8 mouse cellular contexts compared by ENCODE assay signal in the genomic region with DNA sequence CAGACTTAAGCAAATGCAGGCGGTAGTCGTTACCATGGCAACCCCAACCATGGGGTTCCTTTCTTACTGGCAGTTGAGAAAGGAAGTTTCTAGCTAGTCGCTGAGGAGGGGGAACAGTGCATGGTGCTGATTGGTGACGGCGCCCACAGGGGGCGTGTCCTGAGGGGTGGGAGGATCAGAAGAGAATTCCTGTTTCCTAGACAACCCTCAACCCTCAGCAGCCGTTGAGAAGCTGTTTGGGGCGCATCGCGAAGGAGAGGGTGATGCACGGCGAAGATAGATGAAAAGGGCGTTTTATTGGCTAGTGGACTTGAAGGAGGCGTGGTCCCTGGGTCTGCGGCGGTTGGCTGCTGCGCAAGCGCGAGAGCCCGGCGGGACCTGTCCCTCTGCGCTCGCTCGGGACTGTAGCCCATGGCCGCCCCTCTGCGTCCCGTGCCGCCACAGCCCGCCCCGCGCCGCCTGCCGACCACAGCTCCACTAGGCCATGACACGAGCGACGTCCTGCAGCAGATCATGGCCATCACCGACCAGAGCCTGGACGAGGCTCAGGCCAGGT. TPM values are rescaled to one million over a fixed set of nuclear protein-coding genes. Genes with fewer than 3 reads are reported as not detected.
DNase-seq lines count a peak whose midpoint lies in the region; ATAC-seq and TF ChIP-seq lines count a peak whose summit lies in the region.

A gene (plus strand): TSS at position 194 of the 556 bp plus-strand sequence.

- peak within 1 kb of the TSS; percentile 90 for H3K4me2 ChIP-seq in forebrain, embryonic 16.5 days (ENCODE audit: low read length)
- peak within 1 kb of the TSS; percentile 89 for H3K4me2 ChIP-seq in neural tube, embryonic 15.5 days

- TF ChIP-seq RAD21 in MEL (IDR thresholded peaks at IDR 0.05; ENCODE audit: low read depth, low read length): no peak

- 0 out of 2 replicates have a peak, but pooled peaks cover 1% of the 10 kb centered on the region for H3K79me2 ChIP-seq in MEL (ENCODE audit: control insufficient read depth, insufficient read depth, low read length, poor library complexity)

- peaks cover 6 to 11% of the 10 kb centered on the region in 2 experiments; a peak in 3 of 4 replicates for H3K4me1 ChIP-seq in MEL (ENCODE audit: control insufficient read depth in 1 of 2, insufficient read depth in 2 of 2, low read length in 2 of 2)
- H3K4me1 ChIP-seq in forebrain, embryonic 16.5 days (replicated peaks; ENCODE audit: control insufficient read depth, insufficient read depth, low read length): peaks cover 10% of the 10 kb centered on the region
- H3K4me1 ChIP-seq in lung, adult 2 months (ENCODE audit: control insufficient read depth, insufficient read depth, low read length): no peaks in the 10 kb centered on the region; the same call in 1 of the 2 replicates
- H3K4me1 ChIP-seq in neural tube, embryonic 15.5 days: peaks cover 28% of the 10 kb centered on the region

- peaks cover 0 to 6% of the 10 kb centered on the region in 2 experiments; a peak in 2 of 4 replicates for H3K36me3 ChIP-seq in MEL (ENCODE audit: control insufficient read depth in 1 of 2, insufficient read depth in 2 of 2, low read length in 2 of 2)
- 0 out of 2 replicates have a peak, but pooled peaks cover 2% of the 10 kb centered on the region for H3K36me3 ChIP-seq in forebrain, embryonic 16.5 days (ENCODE audit: control insufficient read depth, insufficient read depth)
- peaks cover 19% of the 10 kb centered on the region for H3K36me3 ChIP-seq in neural tube, embryonic 15.5 days

- ATAC-seq in forebrain, embryonic 16.5 days: peak; percentile 99
- ATAC-seq in neural tube, embryonic 15.5 days (ENCODE audit: low FRiP score): peak; percentile 97

- intact Hi-C loops in heart, postnatal 36 days (cut with DNase I): no loop called here

- no peak for TF ChIP-seq CTCF in MEL (IDR thresholded peaks at IDR 0.05 in 2 of 3, conservative IDR thresholded peaks at IDR 0.05 in 1 of 3; ENCODE audit: control insufficient read depth in 1 of 3, insufficient read depth in 1 of 3, low read depth in 2 of 3, low read length in 3 of 3, poor library complexity in 1 of 3, severe bottlenecking in 1 of 3)
- TF ChIP-seq CTCF in layer of hippocampus, adult 2 months (conservative IDR thresholded peaks at IDR 0.05): peak; percentile 42; the same call in 1 of the 2 replicates
- no peak for TF ChIP-seq CTCF in lung, adult 2 months (IDR thresholded peaks at IDR 0.05; ENCODE audit: insufficient read depth, low read length)

- peak within 1 kb of the TSS; percentile 61 to 78 for H3K4me3 ChIP-seq in MEL (ENCODE audit: control insufficient read depth in 1 of 2, insufficient read depth in 1 of 2, low read depth in 2 of 2, low read length in 2 of 2)
- H3K4me3 ChIP-seq in forebrain, embryonic 16.5 days (replicated peaks; ENCODE audit: low read length): peak within 1 kb of the TSS; percentile 85
- peak within 1 kb of the TSS; percentile 76 for H3K4me3 ChIP-seq in layer of hippocampus, adult 2 months
- peak within 1 kb of the TSS; percentile 64 for H3K4me3 ChIP-seq in lung, adult 2 months (replicated peaks; ENCODE audit: extremely low read depth, low read depth, low read length)
- peak within 1 kb of the TSS; percentile 78 for H3K4me3 ChIP-seq in neural tube, embryonic 15.5 days (replicated peaks)

- under 1% methylated on average over 38 of the region's 38 CpGs for WGBS in forebrain, embryonic 16.5 days
- under 1% methylated on average over 38 of the region's 38 CpGs for WGBS in lung, adult 2 months
- under 1% methylated on average over 36 of the region's 38 CpGs for WGBS in neural tube, embryonic 15.5 days

- H3K27me3 ChIP-seq in MEL (ENCODE audit: control insufficient read depth in 1 of 2, insufficient read depth in 2 of 2, low read length in 2 of 2): no peaks in the 10 kb centered on the region
- H3K27me3 ChIP-seq in forebrain, embryonic 16.5 days (replicated peaks; ENCODE audit: control insufficient read depth, insufficient read depth, low read length): no peaks in the 10 kb centered on the region
- no peaks in the 10 kb centered on the region for H3K27me3 ChIP-seq in neural tube, embryonic 15.5 days (replicated peaks)

- TF ChIP-seq POLR2A in MEL (IDR thresholded peaks at IDR 0.05; ENCODE audit: control insufficient read depth in 1 of 2, insufficient read depth in 1 of 2, low read depth in 1 of 2, low read length in 2 of 2, poor library complexity in 1 of 2): peak; percentile 49 to 63; a peak in 3 of 4 replicates
- no peak for TF ChIP-seq POLR2A in lung, adult 2 months (IDR thresholded peaks at IDR 0.05; ENCODE audit: borderline replicate concordance, extremely low read depth, low read depth, low read length)

- H3K27ac ChIP-seq in MEL (ENCODE audit: control insufficient read depth, low read depth, low read length): peak within 1 kb of the TSS; percentile 3; the same call in 1 of the 2 replicates
- H3K27ac ChIP-seq in forebrain, embryonic 16.5 days (ENCODE audit: low read length): peak within 1 kb of the TSS; percentile 87
- peak within 1 kb of the TSS; percentile 68 for H3K27ac ChIP-seq in layer of hippocampus, adult 2 months
- peak within 1 kb of the TSS; percentile 90 for H3K27ac ChIP-seq in neural tube, embryonic 15.5 days (replicated peaks)

- no peaks in the 10 kb centered on the region for H3K9me3 ChIP-seq in MEL (replicated peaks; ENCODE audit: insufficient read depth, low read length)
- H3K9me3 ChIP-seq in forebrain, embryonic 16.5 days (ENCODE audit: control insufficient read depth, low read length): no peaks in the 10 kb centered on the region
- no peaks in the 10 kb centered on the region for H3K9me3 ChIP-seq in neural tube, embryonic 15.5 days (replicated peaks)

- TF ChIP-seq EP300 in MEL (IDR thresholded peaks at IDR 0.05; ENCODE audit: low read depth in 1 of 2, low read length in 2 of 2): peak in 1 of 2 experiments; percentile 71; a peak in 2 of 4 replicates

- H3K9ac ChIP-seq in MEL (ENCODE audit: control insufficient read depth, low read depth, low read length, poor library complexity, severe bottlenecking): peak within 1 kb of the TSS; percentile 52
- peak within 1 kb of the TSS; percentile 78 for H3K9ac ChIP-seq in forebrain, embryonic 16.5 days (replicated peaks; ENCODE audit: low read depth, low read length)
- peak within 1 kb of the TSS; percentile 85 for H3K9ac ChIP-seq in neural tube, embryonic 15.5 days (replicated peaks)

- peak; percentile 99 for DNase-seq in MEL (ENCODE audit: low read depth, low spot score)
- DNase-seq in cerebellum, adult 18-20 months: peak; percentile 82
- DNase-seq in heart, postnatal 36 days: peak; percentile 70 to 74
- peak; percentile 89 to 97 for DNase-seq in layer of hippocampus, adult 2 months (ENCODE audit: low spot score in 2 of 2)
- peak; percentile 60 for DNase-seq in lung, adult 2 months
- peak; percentile 90 for DNase-seq in testis, postnatal 10 days (ENCODE audit: low spot score)

TF ChIP-seq in MEL, 35 proteins besides CTCF, POLR2A, EP300 and RAD21:
- TF ChIP-seq GATA1 (IDR thresholded peaks at IDR 0.05; ENCODE audit: low read depth, low read length) (peak; percentile 73), MYC (IDR thresholded peaks at IDR 0.05; ENCODE audit: low read depth, low read length) (0 out of 2 replicates have a peak, but pooled peaks have one; percentile 19), CHD1 (IDR thresholded peaks at IDR 0.05; ENCODE audit: low read depth, low read length) (no peak), HCFC1 (IDR thresholded peaks at IDR 0.05; ENCODE audit: low read depth, low read length) (peak; percentile 68), NELFE (IDR thresholded peaks at IDR 0.05; ENCODE audit: low read depth, low read length) (peak; percentile 76), MAFK (IDR thresholded peaks at IDR 0.05; ENCODE audit: borderline replicate concordance, low read depth, low read length) (no peak), MYB (IDR thresholded peaks at IDR 0.05; ENCODE audit: low read depth, low read length) (peak; percentile 94), RCOR1 (IDR thresholded peaks at IDR 0.05; ENCODE audit: low read depth, low read length) (peak; percentile 73), MXI1 (IDR thresholded peaks at IDR 0.05; ENCODE audit: low read depth, low read length) (peak; percentile 72; the same call in 1 of the 2 replicates), ZC3H11A (IDR thresholded peaks at IDR 0.05; ENCODE audit: low read depth, low read length) (no peak), ELF1 (IDR thresholded peaks at IDR 0.05; ENCODE audit: low read depth, low read length) (peak; percentile 62), MAZ (IDR thresholded peaks at IDR 0.05; ENCODE audit: low read depth, low read length) (no peak), SIN3A (IDR thresholded peaks at IDR 0.05; ENCODE audit: low read length) (peak; percentile 87), NRF1 (IDR thresholded peaks at IDR 0.05; ENCODE audit: insufficient read depth, low read depth, low read length, poor library complexity, severe bottlenecking) (peak; percentile 85), POLR2AphosphoS2 (IDR thresholded peaks at IDR 0.05; ENCODE audit: low read length) (0 out of 2 replicates have a peak, but pooled peaks have one; percentile 48)
TF ChIP-seq in MEL: peak in this region for 11.

RNA-seq across cellular contexts. Expression of the gene that starts here (rescaled TPM):
- total RNA-seq in MEL (2012; rRNA removed): 7.2 and 9.3 TPM in 2 replicates
- polyA plus RNA-seq in MEL (2012; ENCODE audit: insufficient read depth in 1 of 2, insufficient read length in 2 of 2, low read depth in 1 of 2, low replicate concordance in 2 of 2, missing spikeins in 1 of 2): 10 to 100 TPM in 1 of 2 experiments, not detected in 1; 15.6 TPM
- 47.2 and 48.0 TPM in 2 replicates for polyA plus RNA-seq in forebrain, embryonic 16.5 days (2015; fragmentation: Nextera tagmentation; extraction: Ambion mirVana)
- not detected for total RNA-seq in heart, postnatal 36 days (2021)
- total RNA-seq in layer of hippocampus, adult 2 months (2021): 10 to 100 TPM; 15.1 to 18.3 TPM
- 4.2 and 5.5 TPM in 2 replicates for polyA plus RNA-seq in lung, adult 2 months (2012; rRNA removed)
- polyA plus RNA-seq in neural tube, embryonic 15.5 days (2015; fragmentation: Nextera tagmentation; extraction: Ambion mirVana): 52.6 and 61.2 TPM in 2 replicates

Comparison
In these comparisons a context has a peak if more than half of its experiments do, and no peak if none do; other contexts are left out.
1. Peak in every context shown above with its lines: DNase-seq, ATAC-seq, H3K4me3 ChIP-seq and H3K27ac ChIP-seq.
2. Peak in DNase-seq in heart, postnatal 36 days; RNA of the gene not detected or under 1 TPM.
3. H3K27ac ChIP-seq: peak in every context shown above with its lines; median percentile 90 in neural tube, embryonic 15.5 days; 87 in forebrain, embryonic 16.5 days; 68 in layer of hippocampus, adult 2 months; 3 in MEL.